Mouse (Mus musculus): Measurements from ENCODE around the gene Ckap4.
A peak's percentile ranks its signal among the peaks of the same experiment; 100 is the strongest.
"Not testable (repeated sequence)": the region's sequence is repeated elsewhere in the genome, so short reads cannot be mapped to it uniquely, and the experiment has no call there.

Ckap4 gene

GRCm38 (mm10) chr10:84549146-84549919, 15.5 kb upstream of the Ckap4 start:
- no peak for DNase-seq

DNA sequence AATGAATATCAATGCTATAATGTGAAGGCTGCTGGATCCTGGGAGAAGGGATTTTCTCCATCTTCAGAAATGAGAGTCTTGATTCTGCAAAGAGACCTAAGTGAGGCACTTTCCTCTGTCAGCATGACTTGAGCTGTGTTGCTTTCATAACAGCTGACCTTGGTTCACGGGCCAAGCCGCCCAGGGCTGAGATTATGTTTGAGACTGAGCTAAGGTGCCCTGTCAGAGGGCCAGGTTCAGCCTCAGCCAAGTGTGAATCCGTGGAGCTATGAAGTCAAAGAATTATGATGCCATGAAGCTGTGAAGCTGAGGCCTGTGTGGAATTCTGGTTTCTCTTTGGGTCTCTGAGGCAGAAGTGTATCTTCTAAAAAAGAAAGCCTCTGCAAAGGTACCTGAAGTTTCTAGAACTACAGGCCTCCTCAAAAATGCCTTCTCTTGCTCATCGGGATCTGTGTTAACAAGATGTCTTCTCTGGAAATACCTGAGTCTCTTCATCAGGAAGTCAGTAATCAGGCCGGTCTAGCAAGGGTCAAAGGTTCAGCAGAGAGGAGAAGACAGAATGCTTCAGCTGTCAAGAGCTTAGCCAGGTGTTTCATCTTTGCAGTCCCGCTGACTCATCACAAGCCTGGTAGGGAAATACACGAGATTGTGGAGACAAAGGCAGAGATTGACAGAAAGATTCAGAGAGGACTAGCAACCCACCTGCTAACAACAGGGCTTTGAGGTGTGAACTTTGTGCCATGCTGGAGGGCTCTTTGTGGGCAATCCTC, 11.2 kb upstream of the Ckap4 start:
- DNase-seq: peak; percentile 44

GRCm38 (mm10) chr10:84542802-84543658, 9.2 kb upstream of the Ckap4 start:
- no peak for DNase-seq

- DNase-seq: no peak
Measured at GRCm38 (mm10) chr10:84539651-84540050, 5.8 kb upstream of the Ckap4 start.

- peak; percentile 24 for DNase-seq
Measured at GRCm38 (mm10) chr10:84535859-84536258, 2.0 kb upstream of the Ckap4 start.

GRCm38 (mm10) chr10:84535458-84535857, 1.6 kb upstream of the Ckap4 start:
- DNase-seq: no peak

DNA sequence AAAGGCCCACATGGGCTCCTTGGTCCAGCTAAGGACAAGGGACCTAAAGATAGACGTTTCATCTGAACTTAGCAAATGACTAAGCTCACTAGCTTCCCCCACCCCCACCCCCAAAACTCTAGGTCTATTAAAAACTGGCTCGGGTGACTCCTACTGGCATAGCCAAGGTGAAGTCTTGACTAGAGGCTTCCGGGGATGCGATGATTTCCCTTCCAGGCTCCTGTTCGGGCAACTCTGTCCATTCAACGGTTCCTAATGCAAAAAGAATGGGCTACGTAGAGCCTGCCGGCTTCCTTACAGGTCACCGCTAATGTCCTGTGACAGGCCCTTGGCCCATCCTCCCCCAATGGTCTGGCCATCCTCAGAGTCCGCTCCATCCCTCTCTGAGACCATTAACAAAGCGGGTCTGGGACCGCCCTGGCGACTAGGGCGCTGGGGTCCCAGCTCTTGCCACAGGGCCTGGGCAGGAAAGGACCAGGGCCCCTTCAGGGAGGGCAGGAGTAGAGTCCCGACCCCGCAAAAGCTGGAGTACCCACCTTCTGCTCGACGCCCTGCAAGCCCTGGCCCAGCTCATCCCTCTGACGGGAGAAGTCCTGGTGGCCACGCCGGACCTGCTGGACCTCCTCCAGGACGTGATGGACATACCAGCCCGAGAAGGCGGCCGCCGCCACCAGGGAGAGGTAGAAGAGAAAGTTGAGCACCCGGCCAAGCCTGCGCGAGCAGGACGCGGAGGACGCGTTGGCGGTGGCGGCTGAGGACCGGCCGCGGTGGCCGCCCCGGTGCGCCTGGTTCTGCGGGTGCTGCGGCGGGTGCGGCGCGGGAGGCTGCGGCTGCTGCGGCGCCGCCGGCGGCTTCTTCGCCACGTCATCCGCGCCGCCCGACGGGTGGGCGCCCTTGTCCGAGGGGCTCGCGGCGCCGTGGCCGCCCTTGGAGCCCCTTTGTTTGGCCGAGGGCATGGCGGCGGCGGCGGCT, 665 bp downstream of the Ckap4 start:
- peak; percentile 23 for DNase-seq

DNA sequence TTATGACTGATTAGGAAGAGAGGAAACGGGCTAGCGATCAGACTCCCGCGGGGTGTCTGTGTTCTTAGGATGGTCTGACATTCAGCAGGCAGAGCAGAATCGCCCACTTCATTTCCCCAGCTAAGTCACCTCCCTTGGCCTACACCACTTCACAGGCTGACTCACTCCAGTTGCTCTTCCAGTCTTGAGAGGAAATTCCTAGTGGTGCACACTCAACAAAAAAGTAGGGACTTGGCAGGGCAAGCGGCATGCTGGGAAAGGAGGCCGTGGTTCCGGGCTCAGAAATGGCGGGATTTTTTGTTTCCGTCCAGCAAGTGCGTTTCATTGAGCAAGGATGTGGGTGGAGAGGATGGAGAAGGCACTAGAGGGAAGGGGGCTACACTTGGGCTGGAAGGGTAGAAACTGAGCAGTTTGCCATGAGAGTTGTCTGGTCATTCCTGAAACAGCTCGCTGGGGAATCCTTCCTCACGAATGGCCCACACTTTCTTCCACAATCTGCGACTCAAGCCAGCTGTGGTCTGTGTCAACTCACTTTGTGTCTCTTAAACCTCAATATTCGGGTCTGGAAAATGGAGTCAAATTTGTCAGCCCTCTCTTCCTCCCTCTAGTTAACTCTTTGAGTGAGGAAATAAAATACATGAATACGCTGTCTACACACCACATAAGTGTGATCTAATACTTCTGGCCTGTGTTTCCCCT, 1.5 kb downstream of the Ckap4 start:
- DNase-seq: no peak

- no peak for DNase-seq
Measured at GRCm38 (mm10) chr10:84531576-84531975, 2.3 kb downstream of the Ckap4 start.

GRCm38 (mm10) chr10:84530388-84530787, 3.5 kb downstream of the Ckap4 start:
- no peak for DNase-seq

GRCm38 (mm10) chr10:84527631-84528030, 6.2 kb downstream of the Ckap4 start:
- DNase-seq: no peak

DNA sequence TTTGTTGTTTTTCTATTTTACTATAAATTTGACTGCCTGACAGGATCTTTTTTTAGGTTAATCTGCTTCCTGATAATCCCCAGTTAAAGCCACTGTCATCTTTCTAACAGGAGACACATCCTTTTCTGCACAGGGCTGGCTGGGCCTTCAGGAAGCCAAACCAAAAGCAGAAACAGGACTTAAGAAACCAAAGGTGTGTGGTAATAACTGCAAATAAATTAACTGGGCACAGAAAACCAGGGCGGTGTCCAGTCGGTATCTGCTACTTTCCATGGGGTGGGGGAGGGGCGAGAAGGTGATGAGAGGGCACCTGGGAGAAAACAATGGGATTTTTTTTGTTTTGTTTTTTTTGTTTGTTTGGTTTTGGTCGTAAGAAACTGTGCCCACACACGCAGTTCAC, 6.8 kb downstream of the Ckap4 start:
- no peak for DNase-seq

DNA sequence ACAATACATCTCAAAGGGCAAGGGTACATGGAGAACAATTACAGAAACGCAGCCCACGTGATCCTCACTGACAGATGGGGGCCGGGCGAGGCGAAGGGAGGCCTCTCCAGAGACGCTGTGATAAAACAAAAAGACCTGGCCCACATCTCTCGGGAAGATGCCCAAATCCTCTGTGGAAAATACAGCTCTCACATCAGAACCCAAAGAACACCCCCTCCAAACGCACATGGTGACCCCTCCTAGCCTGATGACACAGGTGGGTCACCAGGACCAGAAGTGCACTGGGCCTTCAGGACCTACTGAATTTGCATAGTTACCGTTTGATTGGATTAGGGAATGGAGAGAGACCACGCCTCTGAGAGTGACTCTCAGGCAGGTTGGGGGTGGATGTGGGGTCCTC, 7.4 kb downstream of the Ckap4 start:
- DNase-seq: no peak

- no peak for DNase-seq
Measured at GRCm38 (mm10) chr10:84523682-84524081, 10.2 kb downstream of the Ckap4 start.

- DNase-seq: no peak
Measured at GRCm38 (mm10) chr10:84516414-84516927, 17.4 kb downstream of the Ckap4 start.

DNA sequence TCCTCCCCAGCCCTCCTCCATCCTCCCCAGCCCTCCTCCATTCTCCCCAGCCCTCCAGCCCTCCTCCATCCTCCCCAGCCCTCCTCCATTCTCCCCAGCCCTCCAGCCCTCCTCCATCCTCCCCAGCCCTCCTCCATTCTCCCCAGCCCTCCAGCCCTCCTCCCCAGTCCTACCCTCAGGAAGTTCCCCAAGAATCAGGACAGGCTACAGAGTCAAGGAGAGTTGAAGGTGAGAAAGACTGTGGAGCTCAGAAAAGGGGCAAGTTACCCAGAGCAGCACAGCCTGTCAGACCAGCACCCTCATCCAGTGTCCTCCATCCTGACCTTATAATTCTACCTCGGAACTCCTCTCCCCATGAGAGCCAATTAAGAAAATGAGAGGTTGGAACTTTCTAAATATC, 17.9 kb downstream of the Ckap4 start:
- not testable (repeated sequence) for DNase-seq

DNA sequence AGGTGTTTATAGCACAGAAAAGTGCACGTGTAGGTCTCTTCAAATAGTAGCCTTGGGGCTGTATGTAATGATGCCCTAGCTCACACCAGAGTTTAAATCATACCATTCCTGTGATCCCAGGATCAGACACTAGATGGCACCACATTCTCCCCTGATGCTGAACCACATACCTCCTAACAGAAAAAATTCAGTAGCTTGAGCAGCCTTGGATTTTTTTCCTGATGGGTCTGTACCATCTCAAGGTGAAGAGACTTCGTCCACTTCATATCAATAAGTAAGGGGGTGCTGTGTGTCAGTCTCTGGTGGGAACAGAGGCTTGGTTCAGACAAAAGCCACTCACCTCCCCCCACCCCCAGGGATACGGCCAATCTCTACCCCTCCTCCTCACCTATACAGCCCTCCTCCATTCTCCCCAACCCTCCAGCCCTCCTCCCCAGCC, 18.3 kb downstream of the Ckap4 start:
- peak; percentile 49 for DNase-seq

- peak; percentile 33 for DNase-seq
Measured at GRCm38 (mm10) chr10:84514038-84514578, 19.8 kb downstream of the Ckap4 start.

DNA sequence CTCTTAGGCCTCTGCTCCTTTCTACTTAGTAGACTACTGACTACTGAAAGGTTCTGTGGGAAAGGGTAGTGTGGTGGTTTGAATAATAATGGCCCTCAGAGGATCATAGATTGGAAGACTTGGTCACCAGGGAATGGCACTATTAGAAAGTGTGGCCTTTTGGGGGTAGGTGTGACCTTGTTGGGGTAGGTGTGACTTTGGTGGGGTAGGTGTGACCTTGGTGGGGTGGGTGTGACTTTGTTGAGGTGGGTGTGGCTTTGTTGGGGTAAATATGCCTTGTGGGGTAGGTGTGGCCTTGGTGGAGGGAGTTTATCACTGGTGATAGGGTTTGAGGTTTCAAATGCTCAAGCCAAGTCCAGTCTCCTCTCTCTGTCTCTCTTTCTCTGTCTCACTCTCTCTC, 21.1 kb downstream of the Ckap4 start:
- DNase-seq: no peak

GRCm38 (mm10) chr10:84508603-84509002, 25.3 kb downstream of the Ckap4 start:
- DNase-seq: no peak

DNA sequence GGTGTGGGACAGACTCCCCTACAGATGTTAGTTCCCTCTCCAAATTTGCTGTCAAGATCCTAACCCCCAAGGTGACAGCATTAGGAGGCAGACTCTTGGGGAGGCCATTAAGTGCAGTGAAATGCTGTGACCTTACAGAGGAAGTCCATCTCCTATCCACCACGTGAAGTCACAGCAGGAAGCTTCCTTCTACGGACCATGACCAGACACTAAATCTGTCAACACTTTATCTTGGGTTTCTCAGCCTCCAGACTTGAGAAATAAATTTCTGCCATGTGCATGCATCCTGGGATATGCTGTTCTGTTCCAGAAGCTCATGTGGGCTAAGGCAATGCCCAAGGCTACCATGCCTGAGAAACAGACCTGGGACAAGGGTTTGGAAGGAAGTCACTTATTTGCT, 35.0 kb downstream of the Ckap4 start:
- no peak for DNase-seq

Measured in kidney, adult 11 months (tissue).